Mouse (Mus musculus) embryonic facial prominence, embryonic 11.5 days (tissue): Measurements from ENCODE around the gene Gm49510. TPM values are rescaled to one million over a fixed set of nuclear protein-coding genes. Genes with fewer than 3 reads are reported as not detected.
A peak's percentile ranks its signal among the peaks of the same experiment; 100 is the strongest.

Experiments used
- ATAC-seq: fragments of 200-750 bp; cut with Nextera tagmentation; replicated peaks from 2 replicates; pipeline ENCODE4 v1.8.0; 2017; ENCODE audit warnings: low read depth; ENCODE audit not compliant: insufficient number of reproducible peaks, low FRiP score, low TSS enrichment
- DNase-seq: peaks from one replicate; pipeline ENCODE4 v3.0.0-alpha.2; 2015; ENCODE audit warnings: low spot score
- H3K27ac ChIP-seq: fragments of 300-500 bp; sonication (generic); replicated peaks from 2 replicates; pipeline ENCODE4 v1.5.1; 2014; ENCODE audit warnings: mild to moderate bottlenecking, low read depth, low read length, control low read depth
- H3K27me3 ChIP-seq: fragments of 300-500 bp; sonication (generic); 2 replicates; pipeline ENCODE4 v1.6.1; 2014; ENCODE audit warnings: mild to moderate bottlenecking, low read length, moderate library complexity, mixed read lengths; ENCODE audit not compliant: control insufficient read depth, insufficient read depth
- H3K36me3 ChIP-seq: fragments of 300-500 bp; sonication (generic); replicated peaks from 2 replicates; pipeline ENCODE4 v1.6.1; 2014; ENCODE audit warnings: low read depth, mild to moderate bottlenecking, low read length, moderate library complexity, mixed read lengths; ENCODE audit not compliant: control insufficient read depth, insufficient read depth
- H3K4me1 ChIP-seq: fragments of 300-500 bp; sonication (generic); 2 replicates; pipeline ENCODE4 v1.6.1; 2014; ENCODE audit warnings: low read length, mixed read lengths; ENCODE audit not compliant: control insufficient read depth, insufficient read depth
- H3K4me2 ChIP-seq: fragments of 300-500 bp; sonication (generic); 2 replicates; pipeline ENCODE4 v1.6.1; 2014; ENCODE audit warnings: low read depth, mild to moderate bottlenecking, control low read depth, low read length, moderate library complexity
- H3K4me3 ChIP-seq: fragments of 300-500 bp; sonication (generic); 2 replicates; pipeline ENCODE4 v1.5.1; 2014; ENCODE audit warnings: low read depth, low read length, control low read depth
- H3K9ac ChIP-seq: fragments of 300-500 bp; sonication (generic); replicated peaks from 2 replicates; pipeline ENCODE4 v1.6.1; 2014; ENCODE audit warnings: mild to moderate bottlenecking, control low read depth, low read length
- H3K9me3 ChIP-seq: fragments of 300-500 bp; sonication (generic); replicated peaks from 2 replicates; pipeline ENCODE4 v1.6.1; 2016; ENCODE audit warnings: mild to moderate bottlenecking, low read length, inconsistent platforms, mixed read lengths; ENCODE audit not compliant: control insufficient read depth
- WGBS: fragments of 180-500 bp; shearing (Covaris S2); extraction: QIAGEN DNeasy Blood & Tissue Kit; methylation state at CpG from one replicate; pipeline ENCODE4 v1.1.7; 2014; 5-methylcytosine and 5-hydroxymethylcytosine counted together
- polyA plus RNA-seq: library from polyadenylated mRNA; unstranded; fragments of >200 nt; fragmentation: Nextera tagmentation; extraction: Ambion mirVana; gene quantifications from 2 replicates; pipeline ENCODE4 v1.2.1, GENCODE M21; 2014

Gm49510 gene
- 0.17 and 0.58 TPM in 2 replicates for polyA plus RNA-seq

GRCm38 (mm10) chr15:78899409-78899739 lies at the start of gene Gm49510:
Gene Gm49510 (plus strand): TSS chr15:78899667.
- H3K9me3 ChIP-seq, result no peaks in the 10 kb centered on the region
- peaks cover 4% of the 10 kb centered on the region for H3K4me1 ChIP-seq
- H3K27me3 ChIP-seq, result no peaks in the 10 kb centered on the region
- H3K27ac ChIP-seq, result peak within 1 kb of the TSS; percentile 54
- DNase-seq (no peak), ATAC-seq (no peak)
- H3K4me2 ChIP-seq, result peak within 1 kb of the TSS; percentile 89
- peak within 1 kb of the TSS; percentile 57 for H3K4me3 ChIP-seq
- no peaks in the 10 kb centered on the region for H3K36me3 ChIP-seq
- H3K9ac ChIP-seq, result peak within 1 kb of the TSS; percentile 68
- WGBS, result 4% methylated on average over 20 of the region's 20 CpGs

- WGBS, result 62% methylated on average over 15 of the region's 15 CpGs
- no peaks in the 10 kb centered on the region for H3K36me3 ChIP-seq
- H3K9ac ChIP-seq, result no peak overlapping the region
- H3K27ac ChIP-seq, result no peak overlapping the region
- H3K9me3 ChIP-seq, result no peaks in the 10 kb centered on the region
- H3K27me3 ChIP-seq, result no peaks in the 10 kb centered on the region; the same call in 1 of the 2 replicates
- H3K4me1 ChIP-seq, result no peaks in the 10 kb centered on the region; the same call in 1 of the 2 replicates
- H3K4me2 ChIP-seq, result no peak overlapping the region
- H3K4me3 ChIP-seq, result no peak overlapping the region
- ATAC-seq, result no peak
- DNase-seq, result no peak
Measured at GRCm38 (mm10) chr15:78850059-78850824, 49.2 kb upstream of the Gm49510 start.

GRCm38 (mm10) chr15:78850944-78851343 lies 48.5 kb upstream of the Gm49510 start:
- ATAC-seq (no peak), DNase-seq (no peak)
- no peak overlapping the region for H3K9ac ChIP-seq
- no peaks in the 10 kb centered on the region; the same call in 1 of the 2 replicates for H3K4me1 ChIP-seq
- no peak overlapping the region for H3K4me2 ChIP-seq
- no peaks in the 10 kb centered on the region for H3K9me3 ChIP-seq
- H3K27me3 ChIP-seq, result no peaks in the 10 kb centered on the region; the same call in 1 of the 2 replicates
- no peak overlapping the region for H3K4me3 ChIP-seq
- H3K27ac ChIP-seq, result no peak overlapping the region
- no peaks in the 10 kb centered on the region for H3K36me3 ChIP-seq
- 64% methylated on average over 6 of the region's 6 CpGs for WGBS

GRCm38 (mm10) chr15:78851505-78852153 lies 47.8 kb upstream of the Gm49510 start:
- Histone ChIP-seq H3K4me3 (no peak overlapping the region), H3K9me3 (no peaks in the 10 kb centered on the region), H3K27ac (no peak overlapping the region), H3K27me3 (no peaks in the 10 kb centered on the region; the same call in 1 of the 2 replicates), H3K36me3 (no peaks in the 10 kb centered on the region), H3K4me1 (no peaks in the 10 kb centered on the region; the same call in 1 of the 2 replicates), H3K9ac (no peak overlapping the region), H3K4me2 (no peak overlapping the region)
- ATAC-seq (peak; percentile 55; the same call in 1 of the 2 replicates), DNase-seq (peak; percentile 93)
- WGBS, result 13% methylated on average over 13 of the region's 13 CpGs

- Histone ChIP-seq H3K27me3 (no peaks in the 10 kb centered on the region; the same call in 1 of the 2 replicates), H3K4me1 (no peaks in the 10 kb centered on the region; the same call in 1 of the 2 replicates), H3K4me3 (no peak within 1 kb of the TSS), H3K9me3 (no peaks in the 10 kb centered on the region), H3K4me2 (no peak within 1 kb of the TSS), H3K9ac (no peak within 1 kb of the TSS), H3K27ac (no peak within 1 kb of the TSS), H3K36me3 (no peaks in the 10 kb centered on the region)
- 80% methylated on average over 8 of the region's 8 CpGs for WGBS
- ATAC-seq, result no peak
- DNase-seq, result no peak
Measured at GRCm38 (mm10) chr15:78855303-78855965, 44.0 kb upstream of the Gm49510 start, which contains the start of gene Lgals2. Gene Lgals2 (minus strand): TSS chr15:78855529.

GRCm38 (mm10) chr15:78857009-78857408 lies 42.5 kb upstream of the Gm49510 start:
- Histone ChIP-seq H3K27ac (no peak overlapping the region), H3K4me1 (no peaks in the 10 kb centered on the region), H3K9ac (no peak overlapping the region), H3K27me3 (no peaks in the 10 kb centered on the region; the same call in 1 of the 2 replicates), H3K4me3 (no peak overlapping the region), H3K36me3 (no peaks in the 10 kb centered on the region), H3K9me3 (no peaks in the 10 kb centered on the region), H3K4me2 (no peak overlapping the region)
- WGBS, result 85% methylated on average over 7 of the region's 7 CpGs
- ATAC-seq (no peak), DNase-seq (no peak)

GRCm38 (mm10) chr15:78859311-78859710 lies 40.2 kb upstream of the Gm49510 start:
- Histone ChIP-seq H3K4me3 (no peak overlapping the region), H3K36me3 (no peaks in the 10 kb centered on the region), H3K9ac (no peak overlapping the region), H3K27ac (no peak overlapping the region), H3K27me3 (no peaks in the 10 kb centered on the region), H3K9me3 (no peaks in the 10 kb centered on the region), H3K4me1 (no peaks in the 10 kb centered on the region), H3K4me2 (no peak overlapping the region)
- ATAC-seq (no peak), DNase-seq (no peak)
- 66% methylated on average over 4 of the region's 4 CpGs for WGBS
